Mouse (Mus musculus): ENCODE measurements around the gene Fbxo36. TPM values are rescaled to one million over a fixed set of nuclear protein-coding genes. Genes with fewer than 3 reads are reported as not detected.
A peak's percentile ranks its signal among the peaks of the same experiment; 100 is the strongest.

The Fbxo36 gene
- polyA plus RNA-seq, 1 experiment from 2014 or later: 9.8 TPM

- 94% methylated on average over 3 of the region's 3 CpGs for WGBS
- Histone ChIP-seq H3K27ac (ENCODE audit: low read length) (no peak overlapping the region), H3K27me3 (ENCODE audit: control insufficient read depth, insufficient read depth, low read length) (no peaks in the 10 kb centered on the region), H3K4me1 (ENCODE audit: control insufficient read depth, insufficient read depth, low read length) (no peaks in the 10 kb centered on the region; the same call in 1 of the 2 replicates), H3K9ac (ENCODE audit: low read length) (no peak overlapping the region), H3K36me3 (ENCODE audit: control insufficient read depth, insufficient read depth, low read length) (no peaks in the 10 kb centered on the region), H3K9me3 (replicated peaks; ENCODE audit: control insufficient read depth, low read length) (no peaks in the 10 kb centered on the region), H3K4me2 (ENCODE audit: low read depth, low read length) (no peak overlapping the region), H3K4me3 (replicated peaks; ENCODE audit: low read length) (no peak overlapping the region)
- ATAC-seq (ENCODE audit: insufficient read depth, low FRiP score): no peak
These were observed 27.1 kb downstream of the Fbxo36 start for GRCm38 (mm10) chr1:84866706-84867230.

DNA sequence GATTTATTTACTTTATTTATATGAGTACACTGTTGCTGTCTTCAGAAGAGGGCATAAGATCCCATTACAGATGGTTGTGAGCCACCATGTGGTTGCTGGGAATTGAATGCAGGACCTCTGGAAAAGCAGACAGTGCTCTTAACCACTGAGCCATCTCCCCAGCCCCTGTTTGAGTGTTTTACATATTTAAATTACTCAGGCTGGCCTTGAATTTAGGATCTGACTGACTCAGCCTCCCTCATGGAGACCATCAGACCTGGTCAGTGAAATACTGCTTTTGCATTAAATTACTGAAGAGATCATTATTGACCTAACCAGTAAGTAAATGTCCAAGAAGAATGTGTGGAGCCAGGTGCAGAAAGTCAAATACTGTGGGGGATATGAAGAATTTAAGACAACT is 28.7 kb downstream of the Fbxo36 start:
- Histone ChIP-seq H3K4me2 (ENCODE audit: low read depth, low read length) (no peak overlapping the region), H3K9ac (ENCODE audit: low read length) (no peak overlapping the region), H3K4me3 (replicated peaks; ENCODE audit: low read length) (no peak overlapping the region), H3K27ac (ENCODE audit: low read length) (no peak overlapping the region), H3K27me3 (ENCODE audit: control insufficient read depth, insufficient read depth, low read length) (no peaks in the 10 kb centered on the region), H3K9me3 (replicated peaks; ENCODE audit: control insufficient read depth, low read length) (no peaks in the 10 kb centered on the region), H3K4me1 (ENCODE audit: control insufficient read depth, insufficient read depth, low read length) (no peaks in the 10 kb centered on the region; the same call in 1 of the 2 replicates), H3K36me3 (ENCODE audit: control insufficient read depth, insufficient read depth, low read length) (no peaks in the 10 kb centered on the region)
- ATAC-seq (ENCODE audit: insufficient read depth, low FRiP score): no peak

DNA sequence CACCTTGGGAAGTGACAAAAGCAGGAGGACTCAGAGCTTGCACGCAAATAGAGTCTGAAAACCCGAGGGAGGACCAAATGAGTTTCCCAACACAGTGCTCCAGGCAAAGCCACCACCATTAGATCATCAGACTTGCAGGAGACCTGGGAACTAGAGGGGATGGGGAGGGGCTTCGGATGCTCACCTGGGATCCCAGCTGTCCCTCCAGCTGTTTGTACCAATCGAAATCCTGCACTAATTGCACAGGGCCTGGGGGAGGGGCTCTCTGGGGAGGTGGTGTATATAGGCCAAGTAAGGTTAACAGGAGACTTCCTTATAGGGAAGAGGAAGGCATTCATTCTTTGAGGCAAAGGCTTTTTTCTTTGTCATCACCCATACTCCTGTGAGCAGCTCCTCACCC is 29.2 kb downstream of the Fbxo36 start:
- Histone ChIP-seq H3K36me3 (ENCODE audit: control insufficient read depth, insufficient read depth, low read length) (no peaks in the 10 kb centered on the region), H3K9me3 (replicated peaks; ENCODE audit: control insufficient read depth, low read length) (no peaks in the 10 kb centered on the region), H3K4me2 (ENCODE audit: low read depth, low read length) (no peak overlapping the region), H3K9ac (ENCODE audit: low read length) (no peak overlapping the region), H3K27me3 (ENCODE audit: control insufficient read depth, insufficient read depth, low read length) (no peaks in the 10 kb centered on the region), H3K4me3 (replicated peaks; ENCODE audit: low read length) (no peak overlapping the region), H3K4me1 (ENCODE audit: control insufficient read depth, insufficient read depth, low read length) (no peaks in the 10 kb centered on the region; the same call in 1 of the 2 replicates), H3K27ac (ENCODE audit: low read length) (no peak overlapping the region)
- WGBS: 72% methylated on average over 4 of the region's 4 CpGs
- ATAC-seq (ENCODE audit: insufficient read depth, low FRiP score): no peak

- H3K9me3 ChIP-seq (replicated peaks; ENCODE audit: control insufficient read depth, low read length): no peaks in the 10 kb centered on the region
- no peaks in the 10 kb centered on the region for H3K36me3 ChIP-seq (ENCODE audit: control insufficient read depth, insufficient read depth, low read length)
- peak; percentile 37; the same call in 1 of the 2 replicates for ATAC-seq (ENCODE audit: insufficient read depth, low FRiP score)
- H3K27ac ChIP-seq (ENCODE audit: low read length): no peak overlapping the region
- WGBS: 45% methylated on average over 7 of the region's 7 CpGs
- no peaks in the 10 kb centered on the region; the same call in 1 of the 2 replicates for H3K4me1 ChIP-seq (ENCODE audit: control insufficient read depth, insufficient read depth, low read length)
- no peak overlapping the region for H3K4me3 ChIP-seq (replicated peaks; ENCODE audit: low read length)
- H3K9ac ChIP-seq (ENCODE audit: low read length): no peak overlapping the region
- no peaks in the 10 kb centered on the region for H3K27me3 ChIP-seq (ENCODE audit: control insufficient read depth, insufficient read depth, low read length)
- H3K4me2 ChIP-seq (ENCODE audit: low read depth, low read length): peak overlapping the region; percentile 12; the same call in 1 of the 2 replicates
These were observed 29.9 kb downstream of the Fbxo36 start for GRCm38 (mm10) chr1:84869498-84869897.

DNA sequence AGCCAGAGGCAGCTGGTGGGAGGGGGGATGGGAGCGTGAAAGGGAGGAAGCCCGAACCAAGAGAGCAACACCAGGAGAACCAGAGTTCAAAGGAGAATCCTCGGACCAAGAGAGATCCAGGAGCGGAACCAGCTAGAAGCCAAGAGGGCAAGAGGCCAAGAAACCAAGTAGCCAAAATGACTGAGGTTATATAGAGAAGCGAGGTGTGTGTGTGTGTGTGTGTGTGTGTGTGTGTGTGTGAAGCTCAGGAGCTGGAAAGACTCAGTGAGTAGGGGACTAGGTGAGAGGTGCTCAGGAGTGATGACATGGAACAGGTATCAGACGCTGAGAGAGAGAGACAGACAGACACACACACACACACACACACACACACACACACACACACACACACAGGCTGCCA is 31.5 kb downstream of the Fbxo36 start:
- Histone ChIP-seq H3K4me1 (ENCODE audit: control insufficient read depth, insufficient read depth, low read length) (no peaks in the 10 kb centered on the region; the same call in 1 of the 2 replicates), H3K27me3 (ENCODE audit: control insufficient read depth, insufficient read depth, low read length) (no peaks in the 10 kb centered on the region), H3K9me3 (replicated peaks; ENCODE audit: control insufficient read depth, low read length) (no peaks in the 10 kb centered on the region), H3K9ac (ENCODE audit: low read length) (no peak overlapping the region), H3K36me3 (ENCODE audit: control insufficient read depth, insufficient read depth, low read length) (no peaks in the 10 kb centered on the region), H3K4me3 (replicated peaks; ENCODE audit: low read length) (no peak overlapping the region), H3K4me2 (ENCODE audit: low read depth, low read length) (no peak overlapping the region), H3K27ac (ENCODE audit: low read length) (no peak overlapping the region)
- no peak for ATAC-seq (ENCODE audit: insufficient read depth, low FRiP score)
- WGBS: 62% methylated on average over 6 of the region's 6 CpGs

- no peaks in the 10 kb centered on the region for H3K36me3 ChIP-seq (ENCODE audit: control insufficient read depth, insufficient read depth, low read length)
- no peak for ATAC-seq (ENCODE audit: insufficient read depth, low FRiP score)
- no peaks in the 10 kb centered on the region for H3K27me3 ChIP-seq (ENCODE audit: control insufficient read depth, insufficient read depth, low read length)
- no peak overlapping the region for H3K4me2 ChIP-seq (ENCODE audit: low read depth, low read length)
- 21% methylated on average over 3 of the region's 3 CpGs for WGBS
- H3K4me3 ChIP-seq (replicated peaks; ENCODE audit: low read length): no peak overlapping the region
- H3K27ac ChIP-seq (ENCODE audit: low read length): no peak overlapping the region
- H3K9ac ChIP-seq (ENCODE audit: low read length): no peak overlapping the region
- no peaks in the 10 kb centered on the region; the same call in 1 of the 2 replicates for H3K4me1 ChIP-seq (ENCODE audit: control insufficient read depth, insufficient read depth, low read length)
- H3K9me3 ChIP-seq (replicated peaks; ENCODE audit: control insufficient read depth, low read length): no peaks in the 10 kb centered on the region
These were observed 32.5 kb downstream of the Fbxo36 start for GRCm38 (mm10) chr1:84872105-84872504.

DNA sequence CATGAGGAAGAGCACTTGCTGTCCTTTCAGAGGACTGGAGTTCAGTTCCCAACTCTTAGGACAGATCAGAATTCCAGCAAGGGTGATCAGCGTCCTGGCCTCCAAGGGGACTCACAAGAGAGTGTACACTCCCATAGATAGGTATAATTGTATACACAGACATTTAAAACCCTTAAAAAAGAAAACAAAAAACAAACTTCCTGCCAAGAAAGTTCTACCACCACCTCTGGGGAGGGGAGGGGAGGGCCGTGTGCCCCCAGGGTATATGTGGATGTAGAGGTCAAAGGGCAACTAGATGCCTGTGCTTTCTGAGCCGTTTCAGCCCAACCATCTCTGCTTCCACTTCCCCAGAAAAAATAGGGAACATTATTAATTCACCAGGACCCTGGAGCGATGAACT is 33.3 kb downstream of the Fbxo36 start:
- ATAC-seq (ENCODE audit: insufficient read depth, low FRiP score): no peak
- Histone ChIP-seq H3K36me3 (ENCODE audit: control insufficient read depth, insufficient read depth, low read length) (no peaks in the 10 kb centered on the region), H3K4me2 (ENCODE audit: low read depth, low read length) (no peak overlapping the region), H3K27me3 (ENCODE audit: control insufficient read depth, insufficient read depth, low read length) (no peaks in the 10 kb centered on the region), H3K9me3 (replicated peaks; ENCODE audit: control insufficient read depth, low read length) (no peaks in the 10 kb centered on the region), H3K4me3 (replicated peaks; ENCODE audit: low read length) (no peak overlapping the region), H3K9ac (ENCODE audit: low read length) (no peak overlapping the region), H3K4me1 (ENCODE audit: control insufficient read depth, insufficient read depth, low read length) (no peaks in the 10 kb centered on the region; the same call in 1 of the 2 replicates), H3K27ac (ENCODE audit: low read length) (no peak overlapping the region)
- WGBS: 65% methylated on average over 4 of the region's 4 CpGs

DNA sequence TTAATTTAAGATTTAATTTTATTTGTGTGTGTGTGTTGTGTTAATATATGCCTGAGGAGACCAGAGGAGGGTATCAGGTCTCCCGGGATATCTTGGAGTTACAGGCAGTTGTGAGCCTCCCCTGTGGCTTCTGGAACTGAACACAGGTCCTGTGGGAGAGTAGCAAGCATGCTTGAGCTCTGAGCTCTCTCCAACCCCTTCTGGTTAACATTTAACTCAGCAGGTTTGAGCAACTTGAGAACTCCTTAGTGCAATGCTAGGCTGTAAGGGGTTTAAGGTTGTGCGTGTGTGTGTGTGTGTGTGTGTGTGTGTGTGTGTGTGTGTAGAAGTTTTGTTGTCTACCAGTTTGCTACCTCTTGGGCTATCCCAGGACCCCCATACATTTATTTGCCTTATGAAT is 37.9 kb downstream of the Fbxo36 start:
- H3K36me3 ChIP-seq (ENCODE audit: control insufficient read depth, insufficient read depth, low read length): no peaks in the 10 kb centered on the region
- no peak overlapping the region for H3K4me2 ChIP-seq (ENCODE audit: low read depth, low read length)
- H3K9me3 ChIP-seq (replicated peaks; ENCODE audit: control insufficient read depth, low read length): no peaks in the 10 kb centered on the region
- WGBS: 85% methylated on average over 2 of the region's 2 CpGs
- no peak overlapping the region for H3K9ac ChIP-seq (ENCODE audit: low read length)
- ATAC-seq (ENCODE audit: insufficient read depth, low FRiP score): no peak
- H3K27ac ChIP-seq (ENCODE audit: low read length): no peak overlapping the region
- no peaks in the 10 kb centered on the region for H3K4me1 ChIP-seq (ENCODE audit: control insufficient read depth, insufficient read depth, low read length)
- no peak overlapping the region for H3K4me3 ChIP-seq (replicated peaks; ENCODE audit: low read length)
- no peaks in the 10 kb centered on the region for H3K27me3 ChIP-seq (ENCODE audit: control insufficient read depth, insufficient read depth, low read length)

- no peak overlapping the region for H3K9ac ChIP-seq (ENCODE audit: low read length)
- WGBS: 88% methylated on average over 8 of the region's 8 CpGs
- no peaks in the 10 kb centered on the region for H3K4me1 ChIP-seq (ENCODE audit: control insufficient read depth, insufficient read depth, low read length)
- H3K4me3 ChIP-seq (replicated peaks; ENCODE audit: low read length): no peak overlapping the region
- no peak overlapping the region for H3K27ac ChIP-seq (ENCODE audit: low read length)
- no peaks in the 10 kb centered on the region for H3K9me3 ChIP-seq (replicated peaks; ENCODE audit: control insufficient read depth, low read length)
- no peaks in the 10 kb centered on the region for H3K36me3 ChIP-seq (ENCODE audit: control insufficient read depth, insufficient read depth, low read length)
- no peaks in the 10 kb centered on the region for H3K27me3 ChIP-seq (ENCODE audit: control insufficient read depth, insufficient read depth, low read length)
- H3K4me2 ChIP-seq (ENCODE audit: low read depth, low read length): no peak overlapping the region
- ATAC-seq (ENCODE audit: insufficient read depth, low FRiP score): no peak
These were observed 40.0 kb downstream of the Fbxo36 start for GRCm38 (mm10) chr1:84879571-84880120.

All from stomach, embryonic 16.5 days (tissue).